Mouse (Mus musculus) ES-E14 (cell line): Measurements from ENCODE around the gene Ptpre. TPM values are rescaled to one million over a fixed set of nuclear protein-coding genes. Genes with fewer than 3 reads are reported as not detected.

ENCODE experiments used
- DNase-seq: peaks from one replicate; pipeline ENCODE4 v3.0.0-alpha.2; 2013; ENCODE audit warnings: low read depth, low spot score
- H3K27ac ChIP-seq: 2 replicates; pipeline ENCODE4 v1.5.1; 2012; ENCODE audit warnings: low read depth, mild to moderate bottlenecking, low read length, moderate library complexity, mixed read lengths; ENCODE audit not compliant: poor library complexity, insufficient read depth, severe bottlenecking
- H3K36me3 ChIP-seq: 2 replicates; pipeline ENCODE4 v1.6.1; 2012; ENCODE audit warnings: mild to moderate bottlenecking, low read length, moderate library complexity, mixed read lengths; ENCODE audit not compliant: control insufficient read depth, poor library complexity, insufficient read depth, severe bottlenecking
- H3K4me1 ChIP-seq, 2 experiments: fragments of 150-350 bp in 1 of 2; sonication (generic) in 1 of 2; 2 replicates each; pipeline ENCODE4 v1.6.1; 2012; ENCODE audit warnings: low read length in 2 of 2, mild to moderate bottlenecking in 1 of 2, mixed read lengths in 1 of 2; ENCODE audit not compliant: control insufficient read depth in 2 of 2, insufficient read depth in 2 of 2, poor library complexity in 1 of 2
- H3K4me3 ChIP-seq, 2 experiments: fragments of 150-350 bp in 1 of 2; sonication (generic) in 1 of 2; 2 replicates each; pipeline ENCODE4 v1.5.1; 2012; ENCODE audit warnings: low read length in 2 of 2, low read depth in 1 of 2, mild to moderate bottlenecking in 1 of 2, mixed read lengths in 1 of 2; ENCODE audit not compliant: insufficient read depth in 1 of 2, poor library complexity in 1 of 2, severe bottlenecking in 1 of 2
- H3K9ac ChIP-seq: 2 replicates; pipeline ENCODE4 v1.6.1; 2012; ENCODE audit warnings: low read depth, mild to moderate bottlenecking, low read length, mixed read lengths; ENCODE audit not compliant: poor library complexity, insufficient read depth, severe bottlenecking
- H3K9me3 ChIP-seq: fragments of 150-350 bp; sonication (generic); 2 replicates; pipeline ENCODE4 v1.6.1; 2012; ENCODE audit warnings: low read depth, mild to moderate bottlenecking, low read length; ENCODE audit not compliant: control insufficient read depth, insufficient read depth
- CHD2 ChIP-seq: IDR thresholded peaks from 2 replicates; pipeline ENCODE4 v1.6.1; 2014; ENCODE audit warnings: mild to moderate bottlenecking, low read depth, low read length, inconsistent platforms
- HCFC1 ChIP-seq: IDR thresholded peaks from 2 replicates; pipeline ENCODE4 v1.6.1; 2012; ENCODE audit warnings: low read length, inconsistent platforms, borderline replicate concordance; ENCODE audit not compliant: insufficient read depth
- MAFK ChIP-seq: IDR thresholded peaks from 2 replicates; pipeline ENCODE4 v1.6.1; 2014; ENCODE audit warnings: mild to moderate bottlenecking, low read depth, low read length, inconsistent platforms; ENCODE audit not compliant: insufficient read depth
- ZC3H11A ChIP-seq: IDR thresholded peaks from 2 replicates; pipeline ENCODE4 v1.6.1; 2012; ENCODE audit warnings: low read depth, mild to moderate bottlenecking, inconsistent platforms, low read length, borderline replicate concordance
- ZNF384 ChIP-seq: IDR thresholded peaks from 2 replicates; pipeline ENCODE4 v1.6.1; 2012; ENCODE audit warnings: low read depth, low read length, inconsistent platforms
- in situ Hi-C, 2 experiments: fragments of 600-800 bp; cut with MboI; formaldehyde crosslinking; loops; one replicate each; pipeline ENCODE4 v1.15.1; 2025; ENCODE audit warnings: low sequenced_read_pairs in 2 of 2, inconsistent platforms in 1 of 2; ENCODE audit not compliant: unreplicated experiment in 2 of 2
- total RNA-seq: library from RNA; depleted of rRNA; stranded (reverse); fragments of 300-350 nt; gene quantifications from 2 replicates; pipeline ENCODE4 v1.2.3, GENCODE M21; 2012

The Ptpre gene
- total RNA-seq, 1 experiment = 1.1 TPM

- no peak overlapping the region for H3K27ac ChIP-seq
- H3K9ac ChIP-seq = no peak overlapping the region
- no peak overlapping the region for H3K4me3 ChIP-seq
- no peaks in the 10 kb centered on the region for H3K9me3 ChIP-seq
- H3K36me3 ChIP-seq = no peaks in the 10 kb centered on the region
- no peaks in the 10 kb centered on the region for H3K4me1 ChIP-seq
- DNase-seq = no peak
- in situ Hi-C loops = no loop called here
- TF ChIP-seq ZC3H11A (no peak), ZNF384 (no peak), MAFK (no peak), CHD2 (no peak), HCFC1 (no peak)
Observed at GRCm38 (mm10) chr7:135521755-135522512, 15.3 kb upstream of the Ptpre start.

GRCm38 (mm10) chr7:135523981-135524380 lies 13.3 kb upstream of the Ptpre start:
- DNase-seq = no peak

GRCm38 (mm10) chr7:135524424-135524967 lies 12.8 kb upstream of the Ptpre start:
- no peaks in the 10 kb centered on the region for H3K4me1 ChIP-seq
- H3K36me3 ChIP-seq = no peaks in the 10 kb centered on the region
- TF ChIP-seq ZNF384 = no peak
- no peak for TF ChIP-seq MAFK
- no peak for TF ChIP-seq HCFC1
- TF ChIP-seq CHD2 = no peak
- no peaks in the 10 kb centered on the region for H3K9me3 ChIP-seq
- no peak overlapping the region for H3K27ac ChIP-seq
- no peak overlapping the region for H3K9ac ChIP-seq
- no peak overlapping the region for H3K4me3 ChIP-seq
- DNase-seq = no peak
- in situ Hi-C loops = no loop called here

More at GRCm38 (mm10) chr7:135523981-135524380, 13.3 kb upstream of the Ptpre start:
- Histone ChIP-seq H3K36me3 (no peaks in the 10 kb centered on the region), H3K4me1 (no peaks in the 10 kb centered on the region), H3K27ac (no peak overlapping the region), H3K9ac (no peak overlapping the region), H3K4me3 (no peak overlapping the region), H3K9me3 (no peaks in the 10 kb centered on the region)
- TF ChIP-seq HCFC1 = no peak
- no peak for TF ChIP-seq MAFK
- no peak for TF ChIP-seq ZNF384
- no peak for TF ChIP-seq ZC3H11A
- in situ Hi-C loops = no loop called here

GRCm38 (mm10) chr7:135526574-135527152 lies 10.6 kb upstream of the Ptpre start:
- H3K9ac ChIP-seq = no peak overlapping the region
- TF ChIP-seq HCFC1 (no peak), MAFK (no peak), ZNF384 (no peak), ZC3H11A (no peak), CHD2 (no peak)
- no peak overlapping the region for H3K27ac ChIP-seq
- in situ Hi-C loops = no loop called here
- H3K4me1 ChIP-seq = no peaks in the 10 kb centered on the region
- no peaks in the 10 kb centered on the region for H3K9me3 ChIP-seq
- no peak for DNase-seq
- H3K36me3 ChIP-seq = no peaks in the 10 kb centered on the region
- H3K4me3 ChIP-seq = no peak overlapping the region

- TF ChIP-seq HCFC1 = no peak
- H3K4me3 ChIP-seq = no peak overlapping the region
- H3K36me3 ChIP-seq = no peaks in the 10 kb centered on the region
- no peak overlapping the region for H3K9ac ChIP-seq
- no peaks in the 10 kb centered on the region for H3K9me3 ChIP-seq
- H3K27ac ChIP-seq = no peak overlapping the region
- DNase-seq = no peak
- in situ Hi-C loops = no loop called here
- no peaks in the 10 kb centered on the region for H3K4me1 ChIP-seq
Observed at GRCm38 (mm10) chr7:135527169-135527568, 10.1 kb upstream of the Ptpre start.
